Mouse (Mus musculus): ENCODE data around the gene Card10. TPM values are rescaled to one million over a fixed set of nuclear protein-coding genes. Genes with fewer than 3 reads are reported as not detected.
A peak's percentile ranks its signal among the peaks of the same experiment; 100 is the strongest.

Card10 gene
- polyA plus RNA-seq, 1 experiment from 2014 or later, result 9.5 TPM

- H3K36me3 ChIP-seq, result peaks cover 16% of the 10 kb centered on the region
- ATAC-seq (replicated peaks; ENCODE audit: low FRiP score), result no peak
- peak overlapping the region; percentile 65 for H3K4me3 ChIP-seq (replicated peaks)
- H3K9ac ChIP-seq, result peak overlapping the region; percentile 66
- H3K4me2 ChIP-seq, result peak overlapping the region; percentile 86
- peaks cover 25% of the 10 kb centered on the region for H3K27me3 ChIP-seq
- peaks cover 90% of the 10 kb centered on the region for H3K4me1 ChIP-seq
- 34% methylated on average over 21 of the region's 21 CpGs for WGBS
- H3K27ac ChIP-seq, result peak overlapping the region; percentile 94
- no peaks in the 10 kb centered on the region for H3K9me3 ChIP-seq (replicated peaks)
These were observed 41.0 kb upstream of the Card10 start for GRCm38 (mm10) chr15:78843581-78844469.

GRCm38 (mm10) chr15:78842371-78843163 is 39.7 kb upstream of the Card10 start, which contains the start of gene Cdc42ep1:
Cdc42ep1 (plus strand) TSS chr15:78842624.
- ATAC-seq (replicated peaks; ENCODE audit: low FRiP score), result peak; percentile 76
- under 1% methylated on average over 80 of the region's 86 CpGs for WGBS
- Histone ChIP-seq H3K36me3 (peaks cover 8% of the 10 kb centered on the region), H3K4me3 (replicated peaks) (peak within 1 kb of the TSS; percentile 65), H3K9me3 (replicated peaks) (no peaks in the 10 kb centered on the region), H3K4me2 (peak within 1 kb of the TSS; percentile 86), H3K27me3 (peaks cover 25% of the 10 kb centered on the region), H3K9ac (peak within 1 kb of the TSS; percentile 66), H3K4me1 (peaks cover 86% of the 10 kb centered on the region), H3K27ac (peak within 1 kb of the TSS; percentile 94)

GRCm38 (mm10) chr15:78841161-78841790 is 38.4 kb upstream of the Card10 start:
- Histone ChIP-seq H3K9me3 (replicated peaks) (no peaks in the 10 kb centered on the region), H3K4me1 (peaks cover 78% of the 10 kb centered on the region), H3K36me3 (no peaks in the 10 kb centered on the region; the same call in 1 of the 2 replicates), H3K27ac (peak overlapping the region; percentile 94; the same call in 1 of the 2 replicates), H3K27me3 (peaks cover 25% of the 10 kb centered on the region), H3K4me2 (no peak overlapping the region), H3K9ac (no peak overlapping the region), H3K4me3 (replicated peaks) (no peak overlapping the region)
- ATAC-seq (replicated peaks; ENCODE audit: low FRiP score), result no peak
- 68% methylated on average over 6 of the region's 6 CpGs for WGBS

- Histone ChIP-seq H3K9ac (no peak overlapping the region), H3K9me3 (replicated peaks) (no peaks in the 10 kb centered on the region), H3K4me3 (replicated peaks) (no peak overlapping the region), H3K4me2 (no peak overlapping the region), H3K27me3 (peaks cover 25% of the 10 kb centered on the region), H3K4me1 (peaks cover 78% of the 10 kb centered on the region), H3K27ac (peak overlapping the region; percentile 94), H3K36me3 (no peaks in the 10 kb centered on the region)
- 57% methylated on average over 11 of the region's 11 CpGs for WGBS
- no peak for ATAC-seq (replicated peaks; ENCODE audit: low FRiP score)
These were observed 37.9 kb upstream of the Card10 start for GRCm38 (mm10) chr15:78840751-78841150.

GRCm38 (mm10) chr15:78840241-78840640 is 37.4 kb upstream of the Card10 start:
- H3K4me1 ChIP-seq, result peaks cover 78% of the 10 kb centered on the region
- WGBS, result 44% methylated on average over 3 of the region's 3 CpGs

GRCm38 (mm10) chr15:78839744-78840143 is 36.9 kb upstream of the Card10 start:
- peak overlapping the region; percentile 94 for H3K27ac ChIP-seq
- no peak for ATAC-seq (replicated peaks; ENCODE audit: low FRiP score)
- peaks cover 25% of the 10 kb centered on the region for H3K27me3 ChIP-seq
- no peaks in the 10 kb centered on the region for H3K9me3 ChIP-seq (replicated peaks)
- H3K4me2 ChIP-seq, result 0 out of 2 replicates have a peak overlapping the region, but pooled peaks have one; percentile 4
- H3K4me1 ChIP-seq, result peaks cover 78% of the 10 kb centered on the region
- WGBS, result 4% methylated on average over 2 of the region's 2 CpGs
- H3K36me3 ChIP-seq, result no peaks in the 10 kb centered on the region
- H3K4me3 ChIP-seq (replicated peaks), result no peak overlapping the region
- H3K9ac ChIP-seq, result no peak overlapping the region

More at GRCm38 (mm10) chr15:78840241-78840640, 37.4 kb upstream of the Card10 start:
- H3K4me3 ChIP-seq (replicated peaks), result no peak overlapping the region
- peaks cover 25% of the 10 kb centered on the region for H3K27me3 ChIP-seq
- peak overlapping the region; percentile 94 for H3K27ac ChIP-seq
- H3K9me3 ChIP-seq (replicated peaks), result no peaks in the 10 kb centered on the region
- H3K4me2 ChIP-seq, result no peak overlapping the region
- ATAC-seq (replicated peaks; ENCODE audit: low FRiP score), result no peak
- no peak overlapping the region for H3K9ac ChIP-seq
- H3K36me3 ChIP-seq, result no peaks in the 10 kb centered on the region

GRCm38 (mm10) chr15:78836086-78836621 is 33.3 kb upstream of the Card10 start:
- Histone ChIP-seq H3K4me2 (no peak overlapping the region), H3K9me3 (replicated peaks) (no peaks in the 10 kb centered on the region), H3K9ac (no peak overlapping the region), H3K4me1 (peaks cover 81% of the 10 kb centered on the region), H3K4me3 (replicated peaks) (no peak overlapping the region), H3K36me3 (no peaks in the 10 kb centered on the region), H3K27ac (peak overlapping the region; percentile 97), H3K27me3 (peaks cover 2% of the 10 kb centered on the region; the same call in 1 of the 2 replicates)
- ATAC-seq (replicated peaks; ENCODE audit: low FRiP score), result no peak
- WGBS, result 27% methylated on average over 8 of the region's 8 CpGs

GRCm38 (mm10) chr15:78835200-78836085 is 32.6 kb upstream of the Card10 start:
- H3K36me3 ChIP-seq, result no peaks in the 10 kb centered on the region
- ATAC-seq (replicated peaks; ENCODE audit: low FRiP score), result no peak; the same call in 1 of the 2 replicates
- H3K4me3 ChIP-seq (replicated peaks), result no peak overlapping the region
- 16% methylated on average over 12 of the region's 12 CpGs for WGBS
- H3K27me3 ChIP-seq, result no peaks in the 10 kb centered on the region
- H3K9ac ChIP-seq, result peak overlapping the region; percentile 7; the same call in 1 of the 2 replicates
- H3K4me1 ChIP-seq, result peaks cover 80% of the 10 kb centered on the region
- H3K27ac ChIP-seq, result peak overlapping the region; percentile 97
- H3K9me3 ChIP-seq (replicated peaks), result no peaks in the 10 kb centered on the region
- H3K4me2 ChIP-seq, result no peak overlapping the region

- Histone ChIP-seq H3K9ac (no peak overlapping the region), H3K9me3 (replicated peaks) (no peaks in the 10 kb centered on the region), H3K36me3 (no peaks in the 10 kb centered on the region), H3K27ac (peak overlapping the region; percentile 97), H3K27me3 (no peaks in the 10 kb centered on the region), H3K4me3 (replicated peaks) (no peak overlapping the region), H3K4me1 (peaks cover 69% of the 10 kb centered on the region), H3K4me2 (peak overlapping the region; percentile 10; the same call in 1 of the 2 replicates)
- WGBS, result 15% methylated on average over 10 of the region's 10 CpGs
- peak; percentile 17; the same call in 1 of the 2 replicates for ATAC-seq (replicated peaks; ENCODE audit: low FRiP score)
These were observed 31.6 kb upstream of the Card10 start for GRCm38 (mm10) chr15:78834233-78835005.

GRCm38 (mm10) chr15:78833582-78833981 is 30.7 kb upstream of the Card10 start:
- Histone ChIP-seq H3K4me2 (no peak overlapping the region), H3K4me1 (peaks cover 65% of the 10 kb centered on the region), H3K27ac (peak overlapping the region; percentile 97), H3K27me3 (0 out of 2 replicates have a peak, but pooled peaks cover 3% of the 10 kb centered on the region), H3K9me3 (replicated peaks) (no peaks in the 10 kb centered on the region), H3K9ac (no peak overlapping the region), H3K4me3 (replicated peaks) (no peak overlapping the region), H3K36me3 (no peaks in the 10 kb centered on the region)
- ATAC-seq (replicated peaks; ENCODE audit: low FRiP score), result no peak
- 77% methylated on average over 3 of the region's 3 CpGs for WGBS
